Mouse (Mus musculus): ENCODE data around the gene Fam208b.

- TF ChIP-seq POLR2A (IDR thresholded peaks at IDR 0.05; ENCODE audit: extremely low read depth, insufficient read depth, low read length), result no peak
- no peak for TF ChIP-seq CTCF (IDR thresholded peaks at IDR 0.05; ENCODE audit: extremely low read depth, insufficient read depth, low read length)
These were observed 63.5 kb downstream of the Fam208b start for GRCm38 (mm10) chr13:3547410-3547809.

Data from cortical plate, adult 2 months (tissue).